Mouse (Mus musculus) midbrain, embryonic 10.5 days (tissue): ENCODE measurements at regions not wholly inside any gene's neighbourhood (a gene's known extent, or its start where the extent isn't known, plus 50 kb on each side); places are given as distances from the start of the nearest gene placed in this dataset.

ENCODE experiments used
- DNase-seq: peaks from one replicate; pipeline ENCODE4 v3.0.0-alpha.2; 2017; ENCODE audit warnings: low spot score
- H3K27ac ChIP-seq: fragments of 300-500 bp; sonication (generic); replicated peaks from 2 replicates; pipeline ENCODE4 v1.5.1; 2016; ENCODE audit warnings: mild to moderate bottlenecking
- H3K27me3 ChIP-seq: fragments of 300-500 bp; sonication (generic); 2 replicates; pipeline ENCODE4 v1.6.1; 2016; ENCODE audit warnings: low read depth, mild to moderate bottlenecking; ENCODE audit not compliant: poor library complexity, severe bottlenecking
- H3K36me3 ChIP-seq: fragments of 300-500 bp; sonication (generic); 2 replicates; pipeline ENCODE4 v1.6.1; 2016; ENCODE audit warnings: mild to moderate bottlenecking, moderate library complexity
- H3K4me1 ChIP-seq: fragments of 300-500 bp; sonication (generic); 2 replicates; pipeline ENCODE4 v1.6.1; 2016
- H3K4me3 ChIP-seq: fragments of 300-500 bp; sonication (generic); 2 replicates; pipeline ENCODE4 v1.5.1; 2016; ENCODE audit warnings: mild to moderate bottlenecking, moderate library complexity
- H3K9me3 ChIP-seq: fragments of 300-500 bp; sonication (generic); replicated peaks from 2 replicates; pipeline ENCODE4 v1.6.1; 2016; ENCODE audit warnings: mild to moderate bottlenecking
- WGBS: fragments of 180-500 bp; shearing (Covaris S2); methylation state at CpG from one replicate; pipeline ENCODE4 v1.1.7; 2016; 5-methylcytosine and 5-hydroxymethylcytosine counted together

DNA sequence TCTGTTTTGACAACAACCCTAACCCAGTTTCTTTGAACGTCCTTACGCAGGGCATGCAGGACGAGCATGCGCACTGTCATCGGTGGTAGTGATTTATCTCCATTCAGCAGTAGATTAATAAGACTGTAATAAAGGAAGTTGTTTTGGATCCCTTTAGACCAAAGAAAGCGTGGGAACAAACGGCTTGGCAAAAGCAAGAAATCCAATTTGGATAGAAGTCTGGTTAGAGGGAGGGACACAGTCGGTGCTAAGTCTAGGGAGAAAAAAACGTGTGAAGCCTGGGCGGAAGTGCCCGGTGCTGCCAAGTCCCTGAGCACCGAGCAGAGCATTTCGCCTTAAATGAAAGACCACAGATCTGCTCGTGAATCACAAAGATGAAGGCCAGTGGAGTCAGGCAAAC is 57.4 kb upstream of the Gm6793 start:
- Histone ChIP-seq H3K27me3 (no peaks in the 10 kb centered on the region), H3K27ac (no peak overlapping the region), H3K9me3 (no peaks in the 10 kb centered on the region), H3K4me1 (no peaks in the 10 kb centered on the region), H3K4me3 (no peak overlapping the region), H3K36me3 (no peaks in the 10 kb centered on the region)
- DNase-seq: no peak
- 88% methylated on average over 14 of the region's 14 CpGs for WGBS

DNA sequence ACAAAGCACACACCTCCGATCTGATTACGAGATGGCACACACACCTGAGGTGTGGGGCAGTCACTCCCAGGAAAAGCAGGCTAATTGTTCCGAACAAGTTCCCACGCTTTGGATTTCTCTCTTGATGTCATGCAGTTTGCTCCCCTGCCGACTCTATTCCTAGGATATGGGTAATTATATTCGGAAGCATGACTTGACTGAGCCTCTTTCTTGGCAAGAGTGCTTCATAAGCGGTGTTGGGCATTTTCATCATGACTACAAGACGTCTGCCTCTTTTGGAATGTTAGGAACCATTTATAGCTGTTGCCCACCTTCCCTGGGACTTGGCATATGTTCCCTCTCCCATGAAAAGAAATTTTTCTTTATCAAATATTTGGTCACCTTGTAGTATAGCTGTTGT is 55.4 kb upstream of the Gm6793 start:
- WGBS: 90% methylated on average over 8 of the region's 8 CpGs
- Histone ChIP-seq H3K36me3 (no peaks in the 10 kb centered on the region), H3K9me3 (no peaks in the 10 kb centered on the region), H3K27me3 (no peaks in the 10 kb centered on the region), H3K4me1 (no peaks in the 10 kb centered on the region), H3K27ac (no peak overlapping the region), H3K4me3 (no peak overlapping the region)
- no peak for DNase-seq
